Mouse (Mus musculus): ENCODE results near the gene Gucy2f. TPM values are rescaled to one million over a fixed set of nuclear protein-coding genes. Genes with fewer than 3 reads are reported as not detected.
A peak's percentile ranks its signal among the peaks of the same experiment; 100 is the strongest.
"Not testable (repeated sequence)": the region's sequence is repeated elsewhere in the genome, so short reads cannot be mapped to it uniquely, and the experiment has no call there.

Gucy2f gene
- not detected in 2 replicates for polyA plus RNA-seq (2011; ENCODE audit: insufficient read length, low read depth, missing spikeins)

- no peaks in the 10 kb centered on the region for H3K4me1 ChIP-seq (ENCODE audit: control insufficient read depth, insufficient read depth, low read length)
- no peak within 1 kb of the TSS for H3K4me3 ChIP-seq (ENCODE audit: insufficient read depth, low read length)
- TF ChIP-seq POLR2A (IDR thresholded peaks at IDR 0.05; ENCODE audit: low read depth, low read length) (no peak), CTCF (IDR thresholded peaks at IDR 0.05; ENCODE audit: borderline replicate concordance, insufficient read depth, low read length) (no peak)
Measured at GRCm38 (mm10) chrX:142196831-142197230, at the start of gene Gucy2f. Gene Gucy2f (minus strand): TSS chrX:142196931.

DNA sequence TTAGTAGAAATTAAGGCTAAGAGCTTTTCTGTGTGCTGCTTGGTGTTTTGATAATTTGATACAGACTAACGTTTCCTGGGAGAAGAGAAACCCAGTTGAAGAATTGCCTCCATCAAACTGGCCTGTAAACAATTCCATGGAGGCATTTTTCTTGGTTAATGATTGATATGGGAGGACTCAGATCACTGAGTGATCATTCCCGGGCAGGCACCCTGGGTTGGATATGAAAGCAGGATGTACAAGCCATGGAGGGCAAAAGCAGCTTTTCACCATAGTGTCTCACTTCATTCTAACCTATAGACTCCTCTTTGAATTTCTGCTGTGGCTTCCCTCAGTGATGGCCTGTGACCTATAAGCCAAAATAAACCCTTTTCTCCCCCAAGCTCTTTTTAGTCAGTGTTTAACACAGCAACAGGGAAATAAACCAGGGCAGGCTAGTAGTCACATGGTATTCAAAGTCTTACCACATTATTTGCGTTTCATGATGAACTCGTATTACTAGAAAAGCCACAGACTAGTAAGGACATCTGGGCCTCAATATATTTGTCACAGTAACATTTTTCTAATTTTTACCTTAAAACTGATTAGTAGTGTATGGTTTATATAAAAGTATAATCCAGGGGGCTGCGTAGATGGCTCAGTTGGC, 49.1 kb upstream of the Gucy2f start:
- Histone ChIP-seq H3K4me1 (ENCODE audit: control insufficient read depth, insufficient read depth, low read length) (no peaks in the 10 kb centered on the region), H3K27ac (ENCODE audit: insufficient read depth, low read length) (no peak overlapping the region), H3K4me3 (ENCODE audit: insufficient read depth, low read length) (no peak overlapping the region)
- no peak for TF ChIP-seq POLR2A (IDR thresholded peaks at IDR 0.05; ENCODE audit: low read depth, low read length)
- no peak for TF ChIP-seq CTCF (IDR thresholded peaks at IDR 0.05; ENCODE audit: borderline replicate concordance, insufficient read depth, low read length)

More at GRCm38 (mm10) chrX:142196831-142197230, at the start of gene Gucy2f:
- no peak within 1 kb of the TSS for H3K27ac ChIP-seq (ENCODE audit: insufficient read depth, low read length)

- H3K27ac ChIP-seq (ENCODE audit: insufficient read depth, low read length): no peak overlapping the region
- H3K4me1 ChIP-seq (ENCODE audit: control insufficient read depth, insufficient read depth, low read length): no peaks in the 10 kb centered on the region
- H3K4me3 ChIP-seq (ENCODE audit: insufficient read depth, low read length): no peak overlapping the region
- no peak for TF ChIP-seq CTCF (IDR thresholded peaks at IDR 0.05; ENCODE audit: borderline replicate concordance, insufficient read depth, low read length)
- TF ChIP-seq POLR2A (IDR thresholded peaks at IDR 0.05; ENCODE audit: low read depth, low read length): no peak
Measured at GRCm38 (mm10) chrX:142237101-142237500, 40.4 kb upstream of the Gucy2f start.

- H3K27ac ChIP-seq (ENCODE audit: insufficient read depth, low read length); H3K4me1 ChIP-seq (ENCODE audit: control insufficient read depth, insufficient read depth, low read length); H3K4me3 ChIP-seq (ENCODE audit: insufficient read depth, low read length): not testable (repeated sequence)
Measured at GRCm38 (mm10) chrX:142236146-142236545, 39.4 kb upstream of the Gucy2f start.

- H3K4me1 ChIP-seq (ENCODE audit: control insufficient read depth, insufficient read depth, low read length): no peaks in the 10 kb centered on the region
- peak overlapping the region; percentile 15 for H3K4me3 ChIP-seq (ENCODE audit: insufficient read depth, low read length)
- TF ChIP-seq POLR2A (IDR thresholded peaks at IDR 0.05; ENCODE audit: low read depth, low read length): no peak
- no peak for TF ChIP-seq CTCF (IDR thresholded peaks at IDR 0.05; ENCODE audit: borderline replicate concordance, insufficient read depth, low read length)
- no peak overlapping the region for H3K27ac ChIP-seq (ENCODE audit: insufficient read depth, low read length)
Measured at GRCm38 (mm10) chrX:142228769-142229158, 32.0 kb upstream of the Gucy2f start.

DNA sequence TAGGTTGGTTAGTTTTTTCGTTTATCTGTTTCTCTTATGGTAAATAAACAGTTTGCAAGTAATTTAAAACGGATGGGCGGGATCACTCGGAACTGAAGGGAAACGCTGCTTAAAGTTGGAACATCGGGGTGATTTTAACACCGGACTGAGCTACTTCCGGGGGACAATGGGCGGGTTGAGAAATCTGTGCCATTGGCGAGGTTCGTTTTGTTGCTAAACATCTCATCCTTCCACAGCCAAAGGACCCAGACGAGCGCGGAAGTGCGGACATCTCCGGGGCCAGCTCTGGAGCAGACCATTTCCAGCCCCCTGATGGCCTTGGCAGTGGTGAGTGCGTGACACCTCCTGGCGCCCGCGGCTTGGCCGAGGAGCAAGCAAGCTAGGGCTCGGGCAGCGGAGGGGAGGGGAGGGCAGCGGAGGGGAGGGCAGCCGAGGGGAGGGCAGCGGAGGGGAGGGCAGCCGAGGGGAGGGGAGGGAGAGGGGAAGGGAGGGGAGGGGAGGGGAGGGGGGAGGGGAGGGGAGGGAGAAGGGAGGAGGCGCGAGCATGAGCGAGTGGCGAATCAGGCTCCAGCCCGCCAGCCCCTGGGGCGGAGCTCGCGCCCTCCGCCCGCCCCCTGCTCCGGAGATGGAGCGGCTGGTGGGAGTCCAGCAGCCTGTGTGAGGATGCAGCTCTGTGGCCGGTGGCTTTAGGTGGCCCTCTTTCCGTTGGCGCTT, 31.5 kb upstream of the Gucy2f start:
- H3K27ac ChIP-seq (ENCODE audit: insufficient read depth, low read length): peak overlapping the region; percentile 86
- H3K4me3 ChIP-seq (ENCODE audit: insufficient read depth, low read length): peak overlapping the region; percentile 91
- H3K4me1 ChIP-seq (ENCODE audit: control insufficient read depth, insufficient read depth, low read length): no peaks in the 10 kb centered on the region
- peak; percentile 42 for TF ChIP-seq POLR2A (IDR thresholded peaks at IDR 0.05; ENCODE audit: low read depth, low read length)
- no peak for TF ChIP-seq CTCF (IDR thresholded peaks at IDR 0.05; ENCODE audit: borderline replicate concordance, insufficient read depth, low read length)

- Histone ChIP-seq H3K4me3 (ENCODE audit: insufficient read depth, low read length) (peak overlapping the region; percentile 91), H3K4me1 (ENCODE audit: control insufficient read depth, insufficient read depth, low read length) (no peaks in the 10 kb centered on the region), H3K27ac (ENCODE audit: insufficient read depth, low read length) (peak overlapping the region; percentile 86; the same call in 1 of the 2 replicates)
- no peak for TF ChIP-seq CTCF (IDR thresholded peaks at IDR 0.05; ENCODE audit: borderline replicate concordance, insufficient read depth, low read length)
- no peak for TF ChIP-seq POLR2A (IDR thresholded peaks at IDR 0.05; ENCODE audit: low read depth, low read length)
Measured at GRCm38 (mm10) chrX:142227398-142228054, 30.8 kb upstream of the Gucy2f start.

- peak within 1 kb of the TSS; percentile 18; the same call in 1 of the 2 replicates for H3K27ac ChIP-seq (ENCODE audit: insufficient read depth, low read length)
- TF ChIP-seq CTCF (IDR thresholded peaks at IDR 0.05; ENCODE audit: borderline replicate concordance, insufficient read depth, low read length): no peak
- TF ChIP-seq POLR2A (IDR thresholded peaks at IDR 0.05; ENCODE audit: low read depth, low read length): no peak
- peak within 1 kb of the TSS; percentile 38; the same call in 1 of the 2 replicates for H3K4me3 ChIP-seq (ENCODE audit: insufficient read depth, low read length)
- no peaks in the 10 kb centered on the region for H3K4me1 ChIP-seq (ENCODE audit: control insufficient read depth, insufficient read depth, low read length)
Measured at GRCm38 (mm10) chrX:142226542-142226941, 29.8 kb upstream of the Gucy2f start, which contains the start of gene Nxt2. Gene Nxt2 (plus strand): TSS chrX:142226770.

- Histone ChIP-seq H3K4me3 (ENCODE audit: insufficient read depth, low read length) (no peak overlapping the region), H3K27ac (ENCODE audit: insufficient read depth, low read length) (no peak overlapping the region), H3K4me1 (ENCODE audit: control insufficient read depth, insufficient read depth, low read length) (no peaks in the 10 kb centered on the region)
- TF ChIP-seq POLR2A (IDR thresholded peaks at IDR 0.05; ENCODE audit: low read depth, low read length): no peak
- TF ChIP-seq CTCF (IDR thresholded peaks at IDR 0.05; ENCODE audit: borderline replicate concordance, insufficient read depth, low read length): no peak
Measured at GRCm38 (mm10) chrX:142200295-142200694, 3.6 kb upstream of the Gucy2f start.

DNA sequence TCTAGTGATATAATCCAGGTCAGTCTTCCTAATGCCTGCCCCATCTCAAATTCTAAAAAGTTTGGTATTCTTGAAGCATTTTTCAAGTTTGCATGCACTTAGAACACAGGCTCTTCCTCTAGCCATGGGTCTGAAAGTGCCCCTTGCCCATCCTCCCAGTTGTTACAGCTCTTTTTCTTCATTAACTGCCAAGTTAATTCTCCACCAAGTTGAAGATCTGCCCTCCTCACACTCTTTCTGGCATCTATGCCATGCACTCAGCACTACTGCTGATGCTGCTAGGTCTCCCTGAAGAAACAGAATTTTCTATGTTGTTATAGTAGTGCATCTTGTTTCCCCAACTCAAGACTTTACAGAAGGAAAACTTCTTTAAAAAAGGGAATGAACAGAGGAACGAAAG, 1.2 kb downstream of the Gucy2f start:
- Histone ChIP-seq H3K27ac (ENCODE audit: insufficient read depth, low read length) (no peak overlapping the region), H3K4me1 (ENCODE audit: control insufficient read depth, insufficient read depth, low read length) (no peaks in the 10 kb centered on the region), H3K4me3 (ENCODE audit: insufficient read depth, low read length) (no peak overlapping the region)
- TF ChIP-seq POLR2A (IDR thresholded peaks at IDR 0.05; ENCODE audit: low read depth, low read length): no peak
- TF ChIP-seq CTCF (IDR thresholded peaks at IDR 0.05; ENCODE audit: borderline replicate concordance, insufficient read depth, low read length): no peak
